Mouse (Mus musculus) left cerebral cortex, adult 2 months (tissue): Measurements from ENCODE around the gene Lrrk1. TPM values are rescaled to one million over a fixed set of nuclear protein-coding genes. Genes with fewer than 3 reads are reported as not detected.
A peak's percentile ranks its signal among the peaks of the same experiment; 100 is the strongest.

Experiments used
- DNase-seq, 2 experiments: peaks; one replicate each; pipeline ENCODE4 v3.0.0; 2021 to 2022; ENCODE audit warnings: low spot score in 2 of 2, mixed read lengths in 1 of 2; ENCODE audit errors: extremely low spot score in 1 of 2
- H3K27ac ChIP-seq: fragments of 200-600 bp; 2 replicates; pipeline ENCODE4 v1.8.1; 2022
- H3K4me3 ChIP-seq: fragments of 200-600 bp; 2 replicates; pipeline ENCODE4 v1.8.1; 2022
- CTCF ChIP-seq: fragments of 200-600 bp; IDR thresholded peaks from 2 replicates; pipeline ENCODE4 v1.8.1; 2022; ENCODE audit warnings: antibody characterized with exemption, mild to moderate bottlenecking, moderate library complexity
- intact Hi-C: fragments of 180-260 bp; cut with DNase I; formaldehyde crosslinking; loops from one replicate; pipeline ENCODE4 v1.15.1; 2025
- microRNA-seq, 2 experiments: library from miRNA; unstranded; fragments of <30 nt; microRNA quantifications; one replicate each; pipeline ENCODE4 v1.2.0; 2021
- total RNA-seq, 2 experiments: library from RNA; stranded (reverse); gene quantifications; 2 replicates each; pipeline ENCODE4 v1.2.3; 2021

Gene Lrrk1
- total RNA-seq, 2 experiments from 2014 or later: 4.4 TPM

GRCm38 (mm10) chr7:66180711-66181365, 207.3 kb downstream of the Lrrk1 start:
- intact Hi-C loops: no loop called here
- DNase-seq: no peak
- no peak for TF ChIP-seq CTCF
- Histone ChIP-seq H3K27ac (no peak overlapping the region), H3K4me3 (no peak overlapping the region)

GRCm38 (mm10) chr7:66180260-66180659, 207.9 kb downstream of the Lrrk1 start:
- intact Hi-C loops: no loop called here
- DNase-seq: no peak
- Histone ChIP-seq H3K4me3 (no peak overlapping the region), H3K27ac (no peak overlapping the region)
- no peak for TF ChIP-seq CTCF

GRCm38 (mm10) chr7:66179711-66180110, 208.4 kb downstream of the Lrrk1 start:
- TF ChIP-seq CTCF: no peak
- DNase-seq: no peak
- Histone ChIP-seq H3K4me3 (no peak overlapping the region), H3K27ac (peak overlapping the region; percentile 38; the same call in 1 of the 2 replicates)
- intact Hi-C loops: no loop called here

GRCm38 (mm10) chr7:66179120-66179581, 209.0 kb downstream of the Lrrk1 start:
- TF ChIP-seq CTCF: no peak
- Histone ChIP-seq H3K27ac (peak overlapping the region; percentile 38; the same call in 1 of the 2 replicates), H3K4me3 (no peak overlapping the region)
- peak; percentile 19 to 37 for DNase-seq
- intact Hi-C loops: no loop called here

- H3K27ac ChIP-seq: no peak overlapping the region
- intact Hi-C loops: no loop called here
- no peak for DNase-seq
- no peak for TF ChIP-seq CTCF
- H3K4me3 ChIP-seq: no peak overlapping the region
Measured at GRCm38 (mm10) chr7:66178101-66178500, 210.0 kb downstream of the Lrrk1 start.

- Histone ChIP-seq H3K4me3 (no peak overlapping the region), H3K27ac (no peak overlapping the region)
- intact Hi-C loops: no loop called here
- DNase-seq: no peak
- no peak for TF ChIP-seq CTCF
Measured at GRCm38 (mm10) chr7:66176929-66177328, 211.2 kb downstream of the Lrrk1 start.

Small RNA genes within 50 kb of the gene (microRNA-seq; reads per million reads assigned to microRNA genes)
- 0 reads per million in 2 experiments for gene Mir7057

Other genes starting within 250 kb of the Lrrk1 start
- gene Gm10974, start 22.4 kb downstream of the Lrrk1 start, total RNA-seq: not detected
- gene Aldh1a3, start 39.2 kb upstream of the Lrrk1 start, total RNA-seq: 1 to 10 TPM; 1.5 to 1.7 TPM